Mouse (Mus musculus) Muller cell, postnatal 12 days (primary cell): ENCODE data around the gene Gm6482.
"Not testable (repeated sequence)": the region's sequence is repeated elsewhere in the genome, so short reads cannot be mapped to it uniquely, and the experiment has no call there.

Source experiments
- DNase-seq: peaks from one replicate; pipeline ENCODE4 v3.0.0-alpha.2; 2015; ENCODE audit errors: inconsistent ontology term

The Gm6482 gene

DNA sequence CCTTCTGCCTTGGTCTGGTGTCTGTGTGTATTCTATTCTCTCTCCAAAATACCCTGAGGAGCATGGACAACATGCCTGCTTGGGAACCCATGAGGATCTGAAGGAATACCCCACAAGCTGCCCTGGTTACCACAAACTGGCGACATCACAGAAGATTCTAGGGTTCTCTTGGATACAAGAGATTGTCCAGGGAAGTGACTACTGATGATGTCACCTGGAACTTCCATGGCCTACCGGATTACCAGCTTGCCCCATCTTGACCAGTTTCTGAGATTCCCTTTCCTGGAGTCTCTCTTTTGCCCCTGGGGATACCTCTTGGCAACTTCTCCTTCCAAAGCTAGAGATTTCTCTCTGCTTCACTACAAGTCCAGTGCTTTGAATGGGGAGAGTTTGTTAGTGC is at the start of gene Gm6482:
Gm6482 (minus strand) TSS at position 101 of the 400 bp plus-strand sequence.
- DNase-seq: not testable (repeated sequence)

DNA sequence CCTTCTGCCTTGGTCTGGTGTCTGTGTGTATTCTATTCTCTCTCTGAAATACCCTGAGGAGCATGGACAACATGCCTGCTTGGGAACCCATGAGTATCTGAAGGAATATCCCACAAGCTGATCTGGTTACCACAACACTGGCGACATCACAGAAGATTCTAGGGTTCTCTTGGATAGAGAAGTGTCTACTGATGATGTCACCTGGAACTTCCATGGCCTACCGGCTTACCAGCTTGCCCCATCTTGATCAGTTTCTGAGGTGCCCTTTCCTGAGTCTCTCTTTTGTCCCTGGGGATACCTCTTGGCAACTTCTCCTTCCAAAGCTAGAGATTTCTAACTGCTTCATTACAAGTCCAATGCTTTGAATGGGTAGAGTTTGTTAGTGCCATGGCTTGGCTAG is 45.3 kb upstream of the Gm6482 start, which contains the start of gene Gm7954:
Gm7954 (minus strand) TSS at position 101 of the 400 bp plus-strand sequence.
- not testable (repeated sequence) for DNase-seq

DNA sequence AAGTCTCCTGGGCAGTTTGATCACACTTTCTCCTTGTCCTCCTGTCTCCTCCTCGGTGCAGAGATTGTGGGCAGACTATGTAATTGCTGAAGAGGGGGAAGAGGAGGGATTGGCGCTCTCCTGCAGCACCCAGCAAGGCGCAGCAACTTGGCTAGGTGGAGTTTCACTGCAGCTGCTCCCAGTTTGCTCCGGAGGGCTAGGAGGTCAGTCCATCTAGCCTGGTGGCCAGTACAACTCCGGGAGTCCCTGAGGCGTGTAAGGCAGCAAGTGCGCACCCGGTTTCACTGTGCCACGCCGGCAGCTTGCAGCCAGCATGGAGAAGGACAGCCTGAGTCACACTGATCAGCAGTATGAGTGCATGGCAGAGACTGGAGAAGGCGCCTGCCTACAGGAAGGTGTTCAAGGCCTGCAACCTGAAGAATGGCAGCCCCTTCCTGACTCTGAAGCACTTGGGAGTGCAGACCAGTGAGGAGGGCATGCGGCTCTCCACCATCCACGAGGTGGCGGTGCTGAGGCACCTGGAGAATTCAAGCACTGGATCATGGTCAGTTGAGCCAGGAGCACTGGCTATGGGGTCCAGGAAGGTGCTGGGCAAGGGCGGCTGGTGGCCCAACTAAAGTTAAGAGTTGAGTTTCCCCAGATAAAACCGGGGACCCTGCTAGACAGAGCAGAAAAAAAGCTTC is 17.5 kb upstream of the Gm6482 start:
- peak; percentile 2 for DNase-seq

DNA sequence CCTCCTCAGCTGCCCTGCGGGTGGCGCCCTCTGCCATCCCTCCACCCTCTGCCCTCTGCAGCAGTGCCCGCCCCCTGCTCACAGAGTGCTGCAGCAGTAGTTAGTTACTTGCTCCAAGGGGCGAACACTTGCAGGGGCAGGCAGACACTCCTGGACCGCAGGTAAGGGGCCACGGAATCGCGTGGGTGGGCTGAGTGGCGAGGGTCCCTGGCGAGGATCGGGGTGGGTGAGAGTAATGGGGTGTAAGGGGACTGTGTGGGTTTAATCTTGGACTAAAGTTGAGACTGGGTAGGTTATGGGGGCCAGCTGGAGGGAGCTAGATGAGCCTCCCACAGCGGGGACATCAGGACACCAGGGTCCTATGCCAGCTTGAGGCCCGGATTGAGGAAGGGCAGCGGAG is 16.6 kb upstream of the Gm6482 start:
- DNase-seq: not testable (repeated sequence)

DNA sequence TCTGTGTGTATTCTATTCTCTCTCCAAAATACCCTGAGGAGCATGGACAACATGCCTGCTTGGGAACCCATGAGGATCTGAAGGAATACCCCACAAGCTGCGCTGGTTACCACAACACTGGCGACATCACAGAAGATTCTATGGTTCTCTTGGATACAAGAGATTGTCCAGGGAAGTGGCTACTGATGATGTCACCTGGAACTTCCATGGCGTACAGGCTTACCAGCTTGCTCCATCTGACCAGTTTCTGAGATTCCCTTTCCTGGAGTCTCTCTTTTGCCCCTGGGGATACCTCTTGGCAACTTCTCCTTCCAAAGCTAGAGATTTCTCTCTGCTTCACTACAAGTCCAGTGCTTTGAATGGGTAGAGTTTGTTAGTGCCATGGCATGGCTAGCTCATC is 21.8 kb downstream of the Gm6482 start, which contains the start of gene Gm7945:
Gm7945 (minus strand) TSS at position 101 of the 400 bp plus-strand sequence.
- DNase-seq: not testable (repeated sequence)
